Comparison of ENCODE assay signal across 8 mouse cellular contexts in the genomic region with DNA sequence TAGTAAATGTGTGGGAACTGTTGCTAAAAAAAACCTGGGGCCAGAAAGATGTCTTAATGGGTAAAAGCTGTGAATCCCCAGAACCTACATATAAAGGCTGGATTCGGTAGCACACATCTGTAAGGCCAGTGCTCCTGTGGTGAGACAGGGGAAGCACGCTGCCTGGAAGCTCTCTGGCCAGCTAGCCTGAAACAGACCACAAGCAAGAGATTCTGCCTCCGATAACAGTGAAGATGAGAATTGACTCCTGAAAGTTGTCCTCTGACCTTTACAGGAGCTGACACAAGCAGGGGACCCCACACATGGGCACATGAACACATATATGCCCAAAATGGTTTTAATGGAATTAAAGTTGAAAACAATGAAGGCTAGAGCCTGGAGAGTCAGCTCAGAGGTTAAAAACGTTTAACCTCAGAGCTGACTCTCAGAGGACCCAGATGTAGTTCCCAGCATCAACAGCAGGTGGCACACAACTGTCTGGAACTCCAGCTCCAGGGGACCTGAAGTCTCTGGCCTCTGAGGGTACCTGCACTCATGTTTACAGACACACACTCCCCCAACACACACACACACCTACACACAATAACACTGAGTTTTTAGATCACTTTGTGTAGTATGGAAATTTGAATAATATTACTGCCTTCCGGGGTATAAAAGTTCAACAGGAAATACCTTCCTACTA. TPM values are rescaled to one million over a fixed set of nuclear protein-coding genes. Genes with fewer than 3 reads are reported as not detected.
A peak's percentile ranks its signal among the peaks of the same experiment; 100 is the strongest.
DNase-seq lines count a peak whose midpoint lies in the region; TF ChIP-seq lines count a peak whose summit lies in the region.

No protein-coding gene starts in this region.

- DNase-seq in adrenal gland, adult (ENCODE audit: inconsistent age in 2 of 2, low spot score in 1 of 2): peak; percentile 62 to 91
- DNase-seq in adrenal gland, adult 8-10 months: no peak
- peak; percentile 76 for DNase-seq in MEL (ENCODE audit: low read depth, low spot score)
- peak; percentile 22 for DNase-seq in cerebellum, adult 9-11 months
- DNase-seq in gastrocnemius, postnatal 10 days: peak; percentile 85
- peak; percentile 76 to 94 for DNase-seq in kidney, postnatal 25 days
- peak; percentile 90 for DNase-seq in lung, postnatal 14 days
- peak; percentile 82 for DNase-seq in right cerebral cortex, postnatal 4 days

- H3K27ac ChIP-seq in MEL (ENCODE audit: control insufficient read depth, low read depth, low read length): no peak overlapping the region

- no peaks in the 10 kb centered on the region for H3K9me3 ChIP-seq in MEL (replicated peaks; ENCODE audit: insufficient read depth, low read length)

- H3K79me2 ChIP-seq in MEL (ENCODE audit: control insufficient read depth, insufficient read depth, low read length, poor library complexity): no peaks in the 10 kb centered on the region

- peaks cover 0 to 8% of the 10 kb centered on the region in 2 experiments; a peak in 2 of 4 replicates for H3K36me3 ChIP-seq in MEL (ENCODE audit: control insufficient read depth in 1 of 2, insufficient read depth in 2 of 2, low read length in 2 of 2)

- no peak for TF ChIP-seq POLR2A in MEL (IDR thresholded peaks at IDR 0.05; ENCODE audit: control insufficient read depth in 1 of 2, insufficient read depth in 1 of 2, low read depth in 1 of 2, low read length in 2 of 2, poor library complexity in 1 of 2)

- peaks cover 6 to 16% of the 10 kb centered on the region in 2 experiments for H3K4me1 ChIP-seq in MEL (ENCODE audit: control insufficient read depth in 1 of 2, insufficient read depth in 2 of 2, low read length in 2 of 2)

- no peaks in the 10 kb centered on the region for H3K27me3 ChIP-seq in MEL (ENCODE audit: control insufficient read depth in 1 of 2, insufficient read depth in 2 of 2, low read length in 2 of 2)

- no peak for TF ChIP-seq EP300 in MEL (IDR thresholded peaks at IDR 0.05; ENCODE audit: low read depth in 1 of 2, low read length in 2 of 2)

- peak; percentile 81 for TF ChIP-seq RAD21 in MEL (IDR thresholded peaks at IDR 0.05; ENCODE audit: low read depth, low read length)

- peak; percentile 85 to 89 (median 88) for TF ChIP-seq CTCF in MEL (IDR thresholded peaks at IDR 0.05 in 2 of 3, conservative IDR thresholded peaks at IDR 0.05 in 1 of 3; ENCODE audit: control insufficient read depth in 1 of 3, insufficient read depth in 1 of 3, low read depth in 2 of 3, low read length in 3 of 3, poor library complexity in 1 of 3, severe bottlenecking in 1 of 3)

- H3K9ac ChIP-seq in MEL (ENCODE audit: control insufficient read depth, low read depth, low read length, poor library complexity, severe bottlenecking): no peak overlapping the region

- no peak overlapping the region for H3K4me3 ChIP-seq in MEL (ENCODE audit: control insufficient read depth in 1 of 2, insufficient read depth in 1 of 2, low read depth in 2 of 2, low read length in 2 of 2)

TF ChIP-seq in MEL, 35 proteins besides CTCF, POLR2A, EP300 and RAD21:
- TF ChIP-seq JUND (IDR thresholded peaks at IDR 0.05; ENCODE audit: low read depth, low read length) (peak; percentile 18; the same call in 1 of the 2 replicates), ZKSCAN1 (IDR thresholded peaks at IDR 0.05; ENCODE audit: low read depth, low read length) (no peak), SMC3 (IDR thresholded peaks at IDR 0.05; ENCODE audit: low read depth, low read length) (peak; percentile 98), ZC3H11A (IDR thresholded peaks at IDR 0.05; ENCODE audit: low read depth, low read length) (peak; percentile 93), GATA1 (IDR thresholded peaks at IDR 0.05; ENCODE audit: low read depth, low read length) (0 out of 2 replicates have a peak, but pooled peaks have one; percentile 46), SIN3A (IDR thresholded peaks at IDR 0.05; ENCODE audit: low read length) (peak; percentile 49; the same call in 1 of the 2 replicates), USF2 (IDR thresholded peaks at IDR 0.05; ENCODE audit: borderline replicate concordance in 1 of 2, insufficient read depth in 1 of 2, low read depth in 1 of 2, low read length in 2 of 2) (no peak), POLR2AphosphoS2 (IDR thresholded peaks at IDR 0.05; ENCODE audit: low read length) (no peak)

RNA-seq across cellular contexts. Expression of a gene that starts 45.8 kb away (rescaled TPM):
- 10 to 100 TPM; 42.9 to 87.2 (median 60.4) TPM for total RNA-seq in adrenal gland, adult 8-10 months (2022)
- 1.7 and 2.8 TPM in 2 replicates for total RNA-seq in MEL (2012; rRNA removed)
- polyA plus RNA-seq in MEL (2012; ENCODE audit: insufficient read depth in 1 of 2, insufficient read length in 2 of 2, low read depth in 1 of 2, low replicate concordance in 2 of 2, missing spikeins in 1 of 2): 1 to 10 TPM in 1 of 2 experiments, not detected in 1; 4.4 TPM
- 10 to 100 TPM in 1 of 2 experiments, 1 to 10 TPM in 1; 8.6 to 11.9 TPM for total RNA-seq in gastrocnemius, postnatal 10 days (2021)
